Mouse (Mus musculus) megakaryocyte-erythroid progenitor cell, adult 5-6 weeks (primary cell): ENCODE results near the gene Jhy. TPM values are rescaled to one million over a fixed set of nuclear protein-coding genes. Genes with fewer than 3 reads are reported as not detected.

ENCODE experiments used
- ATAC-seq: replicated peaks from 2 replicates; pipeline ENCODE4 v1.8.0; 2016; ENCODE audit warnings: mild to moderate bottlenecking, inconsistent platforms; ENCODE audit not compliant: severe bottlenecking, poor library complexity, low FRiP score, low TSS enrichment
- total RNA-seq, 2 experiments: library from RNA; stranded (forward) in 1 of 2; stranded (reverse) in 1 of 2; fragments of 200-1000, 215-1000 nt in 1 of 2; fragments of >200 nt in 1 of 2; fragmentation: Nextera tagmentation in 1 of 2; gene quantifications; 2 replicates each; pipeline ENCODE4 v1.2.3; 2014 to 2017

Jhy gene
- total RNA-seq (2014; fragmentation: Nextera tagmentation) (not detected in 2 replicates), total RNA-seq (2017) (not detected in 2 replicates)

DNA sequence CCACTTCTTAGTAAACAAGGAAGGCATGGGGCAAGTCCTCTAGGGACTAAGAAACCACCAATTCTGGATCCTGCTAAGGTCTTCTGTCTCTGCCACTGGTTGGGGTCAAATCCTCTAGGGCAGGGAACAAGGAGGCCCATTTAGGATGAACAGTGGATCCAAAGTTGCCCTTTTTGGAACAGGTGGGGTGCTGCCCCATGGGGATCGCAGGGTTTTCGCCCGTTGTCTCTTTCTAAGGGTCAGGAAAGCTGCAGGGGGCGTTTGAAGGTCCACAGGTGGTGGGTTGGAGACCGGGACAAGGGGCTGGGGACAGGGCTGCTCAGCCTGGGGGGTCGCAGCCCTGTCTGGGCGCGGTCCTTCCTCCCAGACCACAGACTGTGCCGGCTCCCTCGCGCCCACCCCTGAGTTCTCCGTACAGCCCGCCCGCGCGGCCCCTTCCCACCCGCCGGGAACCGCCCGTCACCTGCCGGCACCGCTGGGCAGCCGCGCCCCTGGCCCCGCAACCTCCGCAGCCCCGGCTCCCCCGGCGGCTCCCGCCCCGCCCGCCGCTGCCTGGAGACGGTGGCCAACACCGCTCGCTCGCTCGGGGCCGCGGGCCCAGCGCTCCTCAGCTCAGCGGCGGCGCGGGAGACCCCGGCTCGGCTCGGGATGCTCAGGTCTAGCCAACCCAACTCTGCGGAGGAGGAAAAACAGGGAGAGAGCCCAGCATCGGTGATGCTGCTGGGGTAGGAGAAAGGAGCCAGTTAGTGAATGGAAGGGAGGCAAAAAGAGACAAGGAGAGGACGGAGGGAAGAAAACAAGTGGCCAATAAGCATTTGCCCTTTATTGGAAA lies at the start of gene Jhy:
Gene Jhy (minus strand): TSS at position 533 of the 832 bp plus-strand sequence.
- no peak for ATAC-seq

DNA sequence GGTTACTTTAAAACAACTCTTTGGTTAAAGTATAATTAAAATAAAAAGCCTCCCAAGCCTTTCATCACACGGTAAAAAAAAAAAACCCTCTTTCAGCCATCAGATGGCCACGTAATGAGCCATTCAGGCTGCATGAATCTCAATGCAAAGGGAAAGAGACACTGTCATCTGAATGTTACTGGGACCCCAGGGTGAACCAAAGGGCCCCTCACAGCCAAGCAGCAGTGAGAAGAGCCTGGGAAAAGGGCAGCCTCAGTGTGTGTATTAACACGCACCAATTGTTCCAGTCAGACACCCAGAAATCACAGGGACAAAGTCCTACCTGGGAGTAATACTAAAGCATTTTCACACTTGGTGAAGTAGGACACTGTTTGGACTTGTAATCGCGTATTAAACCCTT lies 48.5 kb upstream of the Jhy start:
- no peak for ATAC-seq

DNA sequence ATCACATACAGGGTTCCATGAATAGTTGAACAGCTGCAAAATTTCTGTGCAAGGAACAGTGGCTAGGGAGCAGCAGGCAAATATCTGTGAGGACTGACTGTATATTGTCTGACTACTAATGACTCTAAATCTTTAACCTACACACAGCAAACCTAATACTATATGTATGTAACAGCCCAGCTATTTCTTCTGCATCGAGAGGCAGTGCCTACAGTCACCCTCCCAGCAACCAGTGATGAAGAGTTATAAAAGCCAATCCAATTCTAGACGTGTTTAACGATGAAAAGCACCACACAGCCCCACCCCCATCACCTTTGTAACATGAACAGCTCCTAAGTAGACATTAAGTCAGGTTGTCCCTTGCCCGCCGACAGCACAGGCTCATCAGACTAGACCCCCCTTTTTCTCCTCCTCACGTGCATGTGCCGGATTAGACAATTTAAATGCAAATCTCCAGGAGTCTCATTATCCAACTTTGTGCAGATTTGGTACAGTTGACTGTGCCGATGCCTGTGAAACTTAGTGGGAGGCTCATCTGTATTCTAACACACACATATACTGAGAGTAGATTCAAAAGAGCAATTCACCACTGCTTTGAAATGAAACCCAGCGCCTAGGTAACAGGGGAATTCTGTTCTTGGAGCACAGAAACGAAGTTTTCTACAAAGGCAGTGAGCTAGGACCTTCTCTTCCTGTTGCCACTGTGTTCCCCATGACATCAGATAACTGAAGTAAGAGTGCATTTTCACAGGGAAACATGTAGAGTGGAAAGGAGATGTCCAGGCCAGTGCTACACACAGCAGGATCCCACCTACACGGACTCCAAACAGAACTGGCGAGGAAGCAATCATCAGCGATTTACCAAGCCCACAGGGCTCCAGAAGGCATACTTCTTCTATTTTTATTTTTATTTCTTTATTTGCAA lies 47.9 kb upstream of the Jhy start:
- ATAC-seq = no peak

DNA sequence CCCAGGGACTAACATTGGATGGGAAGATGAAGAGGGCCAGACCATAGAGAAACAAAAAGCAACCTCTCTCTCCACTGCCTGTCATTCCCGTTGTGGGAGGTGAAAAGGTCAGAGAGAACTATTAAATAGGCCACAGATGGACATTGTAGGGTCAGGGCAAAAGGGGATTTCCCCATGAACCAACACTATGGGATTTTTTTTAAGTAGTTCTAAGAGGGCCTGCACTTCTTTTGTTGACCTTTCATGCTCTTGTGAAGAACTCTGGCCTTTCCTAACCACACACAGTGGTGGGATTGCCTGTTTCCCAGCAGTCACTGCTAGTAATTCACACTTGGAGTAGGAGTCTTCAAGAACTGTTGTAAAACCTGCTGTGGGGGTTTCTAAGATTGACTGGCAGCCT lies 43.9 kb upstream of the Jhy start:
- no peak for ATAC-seq

DNA sequence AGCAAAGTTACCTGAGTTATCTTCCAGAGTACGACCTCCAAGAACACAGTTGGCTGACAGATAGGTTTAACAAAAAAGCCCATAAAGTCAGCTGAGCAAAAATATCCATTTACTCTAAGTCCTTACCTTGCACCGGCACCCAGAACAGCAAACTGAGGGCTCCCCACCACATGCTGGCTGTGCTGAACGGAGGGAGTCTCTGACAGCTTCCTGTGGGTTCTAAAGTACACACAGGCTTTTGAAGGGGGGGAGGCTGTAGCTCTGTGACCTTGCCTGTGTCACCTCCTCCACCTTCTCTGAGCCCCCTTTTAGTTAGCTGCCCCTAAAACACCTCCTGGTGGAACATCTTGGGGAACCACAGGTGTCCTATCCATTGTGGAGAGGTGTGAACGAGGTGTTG lies 40.5 kb upstream of the Jhy start, which contains the start of gene Crtam:
Gene Crtam (minus strand): TSS at position 214 of the 400 bp plus-strand sequence.
- no peak for ATAC-seq

DNA sequence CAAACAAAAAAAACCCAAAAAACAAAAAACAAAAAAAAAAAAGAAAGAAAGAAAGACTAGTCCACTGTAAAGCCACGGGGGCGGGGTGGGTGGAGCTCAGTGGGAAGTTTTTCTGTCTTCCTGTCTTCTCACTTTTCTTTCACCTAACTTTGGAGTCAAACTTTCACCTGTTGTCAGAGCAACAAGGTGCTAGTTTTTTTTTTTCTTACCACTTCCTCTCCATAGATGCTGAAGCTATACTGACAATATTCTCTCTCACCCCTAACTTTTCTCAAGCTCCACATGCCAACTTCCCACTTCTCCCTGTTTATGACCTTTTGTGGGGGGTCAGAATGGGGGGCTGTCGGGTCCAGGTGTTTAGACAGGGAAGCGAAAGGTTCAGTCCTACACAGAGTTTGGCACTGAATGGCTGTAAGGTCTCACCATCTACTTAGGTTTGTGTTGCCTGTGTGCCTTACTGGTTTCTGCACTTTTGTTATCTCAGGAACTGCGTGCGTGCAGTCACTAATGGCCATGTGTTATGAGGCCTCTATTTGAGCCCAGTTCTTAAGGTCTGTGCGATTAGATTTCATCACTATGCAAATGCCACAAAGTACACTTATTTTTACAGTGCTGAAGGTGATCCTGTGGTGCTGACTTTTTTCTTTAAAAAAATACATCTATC lies 33.3 kb upstream of the Jhy start:
- no peak for ATAC-seq

DNA sequence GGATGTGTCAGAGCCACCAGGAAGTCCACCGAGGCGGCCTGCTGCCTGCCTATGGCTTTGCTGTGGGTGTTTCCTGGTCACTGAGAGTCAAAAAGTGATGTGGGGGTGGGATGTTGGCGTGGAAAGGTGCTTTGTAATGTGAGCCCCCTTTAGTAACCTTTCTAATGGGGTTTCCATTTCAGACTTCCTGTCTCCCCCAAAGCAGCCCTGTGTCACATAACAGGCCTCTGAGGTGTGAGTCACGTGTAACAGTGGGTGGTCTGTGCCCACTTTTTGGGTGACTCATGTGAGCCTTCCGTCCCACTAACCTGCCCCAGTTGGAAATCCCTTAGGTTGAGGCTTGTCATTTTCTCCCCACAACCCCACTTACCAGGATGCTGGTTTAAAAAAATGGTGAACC lies 30.2 kb upstream of the Jhy start:
- no peak for ATAC-seq

DNA sequence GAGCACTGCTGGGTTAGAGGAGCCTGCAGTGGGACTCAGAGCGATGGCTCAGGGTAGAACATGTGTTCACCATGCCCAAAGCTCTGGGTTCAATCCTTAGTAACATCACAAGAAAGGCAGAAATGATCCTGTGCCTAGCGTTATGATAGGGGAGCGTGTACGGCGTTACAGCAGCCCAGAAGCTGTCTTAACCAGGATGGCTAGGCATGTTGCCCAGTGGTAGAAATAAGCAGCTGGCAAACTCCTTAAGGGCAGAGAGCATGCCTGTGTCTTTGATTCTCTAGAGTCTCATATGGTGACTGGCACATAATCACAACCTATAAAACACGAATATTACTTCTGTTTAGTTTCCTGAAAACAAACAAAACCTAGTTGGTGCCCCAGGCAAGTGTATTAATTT lies 27.6 kb upstream of the Jhy start:
- no peak for ATAC-seq

DNA sequence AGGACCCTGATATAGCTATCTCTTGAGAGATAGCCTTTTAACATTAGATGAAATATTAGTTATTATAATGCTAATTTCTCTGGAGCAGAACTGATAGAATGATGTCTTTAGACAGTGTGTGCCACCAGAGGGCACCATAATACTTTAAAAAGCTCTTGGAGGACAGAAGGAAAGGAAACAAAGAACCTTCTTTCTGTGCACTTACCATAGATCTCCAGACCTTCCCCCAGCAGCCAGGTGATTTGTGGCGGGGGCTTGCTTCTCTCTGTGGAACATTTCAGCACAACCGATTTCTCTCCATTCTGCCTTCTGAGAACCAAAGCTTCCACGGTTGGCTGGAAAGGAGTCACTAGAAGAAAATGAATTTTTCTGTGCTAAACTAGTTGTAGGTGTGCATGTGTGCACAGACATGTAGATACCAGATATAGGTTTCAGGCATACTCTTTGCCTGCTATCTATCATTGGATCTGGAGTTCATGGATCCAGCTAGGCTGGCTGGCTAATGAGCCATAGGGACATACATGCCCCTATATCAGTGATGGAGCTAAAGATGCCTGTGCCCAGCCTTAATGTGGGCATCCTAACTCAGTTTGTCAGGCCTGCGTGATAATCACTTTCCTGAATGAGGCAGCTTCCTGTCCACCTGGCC lies 26.1 kb upstream of the Jhy start:
- ATAC-seq = peak; percentile 55; the same call in 1 of the 2 replicates

DNA sequence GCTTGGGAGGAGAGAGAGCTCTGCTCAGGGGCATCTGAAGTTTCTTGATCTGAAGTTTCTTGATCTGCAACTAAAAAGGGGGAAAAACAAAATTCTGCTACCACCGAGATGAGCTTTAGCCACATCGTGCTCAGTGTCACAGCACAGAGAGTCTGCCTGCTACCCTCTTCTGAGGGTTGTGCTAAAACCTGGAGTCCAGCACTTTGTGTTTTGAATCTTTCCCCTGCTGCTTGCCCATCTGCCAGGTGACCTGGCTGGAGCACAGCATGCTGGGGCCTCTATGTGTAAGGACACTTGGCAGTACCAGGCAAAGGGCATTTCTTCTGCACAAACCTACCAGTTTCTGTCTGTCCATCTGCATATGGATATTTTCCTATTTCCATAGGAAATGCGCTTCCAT lies 20.4 kb upstream of the Jhy start:
- ATAC-seq = no peak

DNA sequence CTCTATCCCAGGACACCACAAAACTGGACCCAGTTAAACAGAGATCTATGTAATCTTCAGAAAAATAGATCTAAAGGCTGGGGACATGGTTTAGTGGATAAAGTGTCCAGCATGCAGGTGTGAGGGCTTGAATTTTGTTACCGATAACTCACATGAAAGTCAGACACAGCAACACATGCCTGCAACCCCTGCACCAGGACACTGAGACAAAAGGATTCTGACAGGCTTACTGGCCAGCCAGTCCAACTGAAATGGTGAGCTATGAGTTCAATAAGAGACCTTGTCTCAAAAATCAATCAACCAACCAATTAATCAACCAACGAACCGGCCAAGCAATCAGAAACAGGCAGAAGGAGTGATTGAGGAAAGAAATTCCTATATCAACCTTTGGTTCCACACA lies 19.8 kb upstream of the Jhy start:
- ATAC-seq = no peak

DNA sequence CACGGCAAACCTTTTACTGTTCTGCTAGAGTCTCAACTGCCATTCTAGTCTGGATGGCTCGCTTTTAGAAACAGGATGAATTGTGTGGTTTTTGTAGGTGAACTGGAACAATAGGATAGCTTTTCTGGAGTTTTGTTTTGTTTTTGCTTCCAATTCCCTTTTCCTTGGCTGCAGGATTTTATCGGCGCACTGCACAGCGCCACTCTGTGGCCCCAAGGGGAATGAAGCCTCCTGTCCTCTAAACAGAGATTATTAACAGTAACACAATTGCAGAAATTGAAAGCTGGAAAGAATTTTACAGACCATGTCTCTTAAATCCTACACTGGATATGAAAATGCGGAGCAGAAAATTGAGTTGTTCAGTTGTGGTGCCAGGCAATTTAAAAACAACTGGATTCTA lies 18.6 kb upstream of the Jhy start:
- ATAC-seq = no peak

DNA sequence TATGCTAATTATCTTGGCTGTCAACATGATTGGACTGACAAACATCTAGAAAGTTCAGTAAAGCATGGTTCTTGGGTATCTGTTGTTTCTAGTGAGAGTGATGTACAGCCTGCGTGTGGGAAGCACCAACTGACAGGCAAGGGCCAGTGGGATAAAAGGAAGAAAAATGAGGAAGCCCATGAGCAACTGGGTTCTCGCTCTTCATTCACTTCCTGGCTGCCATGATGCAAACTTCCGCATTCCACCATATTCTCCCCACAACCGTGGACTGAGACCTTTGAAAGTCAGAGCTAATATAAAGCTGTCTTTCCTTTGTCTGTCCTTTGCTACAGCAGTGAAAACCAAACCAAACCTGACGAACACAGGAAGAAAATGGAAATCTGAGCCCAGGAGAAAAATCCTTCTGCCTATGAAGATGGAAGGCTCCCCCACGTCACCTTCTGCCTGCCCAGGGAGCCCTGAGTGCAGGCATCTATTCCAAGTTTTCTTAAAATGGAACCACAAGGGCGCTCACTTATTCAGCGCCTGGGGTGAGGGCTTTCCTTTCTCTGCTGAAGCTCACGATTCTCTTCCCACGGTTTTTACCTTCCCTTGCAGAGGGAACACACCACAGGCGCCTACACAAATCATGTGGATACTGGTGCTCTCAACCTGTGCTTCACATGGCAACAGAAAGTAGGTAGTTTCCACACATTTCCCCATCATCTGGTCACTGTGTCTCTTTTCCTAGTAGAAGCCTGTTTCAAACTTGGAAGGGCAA lies 10.3 kb upstream of the Jhy start:
- no peak for ATAC-seq

DNA sequence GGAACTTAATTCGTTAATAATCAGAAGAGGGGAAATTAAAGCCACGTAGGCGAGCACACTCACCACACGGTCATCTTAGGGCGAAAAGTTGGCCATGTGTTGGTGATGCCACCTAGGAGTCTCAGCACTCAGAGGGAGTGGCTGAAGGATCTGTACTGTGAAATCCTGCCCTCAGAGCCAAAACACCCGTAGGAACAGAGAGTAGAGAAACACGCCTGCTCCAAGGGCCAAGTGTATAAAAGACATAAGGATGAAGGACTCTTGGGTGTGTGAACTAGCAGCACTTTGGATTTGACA lies 448 bp upstream of the Jhy start:
- ATAC-seq = no peak

DNA sequence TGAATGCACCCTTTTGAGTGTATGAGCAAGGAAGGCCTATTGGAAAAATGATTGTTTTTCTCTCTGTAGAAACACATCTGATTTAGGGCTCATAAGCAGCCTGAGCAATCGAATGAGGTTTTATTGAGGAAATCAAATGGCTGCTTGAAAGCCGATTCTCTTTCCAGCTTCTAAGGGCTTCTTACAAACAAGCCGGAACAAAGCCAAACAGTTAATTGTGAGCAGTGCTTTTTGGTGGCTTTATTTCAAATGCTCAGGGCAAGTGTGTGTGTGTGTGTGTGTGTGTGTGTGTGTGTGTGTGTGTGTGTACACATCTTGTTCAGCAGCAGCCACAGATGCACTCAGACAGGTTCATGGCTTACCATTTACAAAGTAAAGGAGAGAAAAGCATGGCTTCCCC lies 2.5 kb downstream of the Jhy start:
- ATAC-seq = no peak

DNA sequence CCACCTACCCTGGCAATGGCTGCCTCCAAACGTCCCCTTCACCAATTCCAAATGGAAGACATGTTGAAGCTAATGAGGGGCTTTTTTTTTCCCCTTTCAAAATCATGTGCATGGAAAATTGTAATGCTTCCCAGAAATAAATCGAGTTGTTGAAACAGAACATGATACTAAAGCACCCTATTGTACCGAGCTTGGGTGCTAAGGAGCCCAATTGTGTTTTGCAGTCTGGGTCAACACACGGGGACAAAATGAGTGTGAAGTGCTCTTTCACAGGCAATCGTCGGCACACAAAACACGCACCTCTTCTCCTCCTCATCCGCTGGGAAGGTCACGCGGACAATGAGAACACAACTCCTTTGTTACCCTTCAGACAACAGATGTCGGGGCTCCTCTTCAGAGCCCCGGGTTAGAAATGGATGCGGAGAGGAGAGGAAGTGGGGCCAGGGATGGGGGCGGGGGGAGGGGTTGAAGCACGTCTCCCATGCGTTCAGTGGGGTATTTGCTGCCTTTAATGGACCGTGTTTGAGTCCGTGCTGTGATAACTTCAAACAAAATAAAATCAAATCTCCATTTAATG lies 14.8 kb downstream of the Jhy start:
- no peak for ATAC-seq

DNA sequence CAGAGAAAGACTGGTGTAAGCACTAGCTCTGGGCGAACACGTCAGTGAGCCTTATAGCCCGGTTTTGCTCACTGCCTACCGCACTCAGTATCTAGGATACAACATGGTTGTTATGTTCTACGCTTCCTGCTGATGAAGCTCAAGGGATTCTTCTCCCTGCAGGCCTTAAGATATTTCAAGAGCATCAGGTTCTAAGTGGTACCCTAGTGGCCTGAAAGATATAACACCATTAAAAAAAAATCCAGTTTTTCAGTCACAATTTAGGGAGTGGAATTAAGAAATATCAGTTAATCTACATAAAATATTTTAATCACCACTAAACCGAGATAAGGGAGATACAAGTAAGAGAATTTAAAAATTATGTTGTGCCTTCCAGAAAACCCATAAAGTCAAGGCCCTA lies 15.4 kb downstream of the Jhy start:
- ATAC-seq = no peak

DNA sequence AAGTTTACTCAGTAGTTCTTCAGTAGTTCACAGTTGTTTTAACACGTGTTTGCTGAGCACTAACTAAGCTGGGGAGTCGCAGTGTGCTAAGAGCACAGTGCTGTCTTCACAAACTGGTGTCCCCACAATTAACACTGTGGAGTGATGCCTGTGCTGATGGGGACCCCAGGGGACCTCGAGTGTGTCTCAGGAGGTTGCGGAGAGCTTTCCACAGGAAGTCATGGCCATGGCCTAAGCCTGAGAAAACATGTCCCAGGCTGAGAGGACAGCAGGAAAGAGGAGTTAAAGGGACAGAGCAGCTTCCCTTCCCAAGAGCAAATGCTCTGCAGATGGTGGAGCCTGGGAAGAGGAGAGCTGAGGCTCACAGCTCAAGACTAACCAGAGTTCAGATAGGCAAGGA lies 16.8 kb downstream of the Jhy start:
- ATAC-seq = no peak

DNA sequence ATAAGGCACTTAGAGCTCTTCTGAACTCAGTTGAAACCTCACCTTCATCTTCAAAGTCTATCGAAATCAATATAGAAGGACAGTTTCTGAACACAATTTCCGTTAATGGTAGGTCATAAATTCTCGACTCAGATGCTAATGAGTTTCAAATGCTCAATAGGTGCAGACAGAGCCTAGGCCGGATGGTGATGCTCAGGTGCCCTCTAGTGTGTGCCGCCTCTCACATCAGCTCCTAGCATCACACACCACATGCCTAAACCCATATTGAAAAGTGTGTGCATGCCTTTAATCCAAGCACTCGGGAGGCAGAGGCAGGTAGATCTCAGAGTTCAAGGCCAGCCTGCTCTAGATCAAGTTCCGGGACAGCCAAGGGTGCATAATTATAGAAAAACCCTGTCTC lies 26.5 kb downstream of the Jhy start:
- ATAC-seq = no peak
